Mouse (Mus musculus) heart, postnatal 0 days (tissue): Measurements from ENCODE around the gene Ncor2. TPM values are rescaled to one million over a fixed set of nuclear protein-coding genes. Genes with fewer than 3 reads are reported as not detected.

ENCODE experiments used
- ATAC-seq: fragments of 200-750 bp; cut with Nextera tagmentation; 2 replicates; pipeline ENCODE4 v1.8.0; 2017; ENCODE audit warnings: low read depth, moderate number of reproducible peaks, moderate library complexity; ENCODE audit not compliant: insufficient read depth
- DNase-seq: peaks from one replicate; pipeline ENCODE4 v3.0.0-alpha.2; 2016; ENCODE audit warnings: low spot score
- H3K27ac ChIP-seq: fragments of 300-500 bp; sonication (generic); 2 replicates; pipeline ENCODE4 v1.5.1; 2014; ENCODE audit warnings: low read depth, mild to moderate bottlenecking
- H3K27me3 ChIP-seq: fragments of 300-500 bp; sonication (generic); 2 replicates; pipeline ENCODE4 v1.6.1; 2014; ENCODE audit warnings: low read length, mixed read lengths; ENCODE audit not compliant: control insufficient read depth, insufficient read depth
- H3K36me3 ChIP-seq: fragments of 300-500 bp; sonication (generic); replicated peaks from 2 replicates; pipeline ENCODE4 v1.6.1; 2014; ENCODE audit warnings: low read length, mixed read lengths; ENCODE audit not compliant: control insufficient read depth, insufficient read depth
- H3K4me1 ChIP-seq: fragments of 300-500 bp; sonication (generic); 2 replicates; pipeline ENCODE4 v1.6.1; 2014; ENCODE audit warnings: antibody characterized with exemption; ENCODE audit not compliant: control insufficient read depth, insufficient read depth
- H3K4me2 ChIP-seq: fragments of 300-500 bp; sonication (generic); 2 replicates; pipeline ENCODE4 v1.6.1; 2014; ENCODE audit warnings: low read depth, mild to moderate bottlenecking, low read length, moderate library complexity
- H3K4me3 ChIP-seq: fragments of 300-500 bp; sonication (generic); 2 replicates; pipeline ENCODE4 v1.5.1; 2014; ENCODE audit warnings: low read depth, low read length
- H3K9ac ChIP-seq: fragments of 300-500 bp; sonication (generic); replicated peaks from 2 replicates; pipeline ENCODE4 v1.6.1; 2014; ENCODE audit warnings: low read depth, low read length, mixed read lengths
- H3K9me3 ChIP-seq: fragments of 300-500 bp; sonication (generic); replicated peaks from 2 replicates; pipeline ENCODE4 v1.6.1; 2016; ENCODE audit warnings: low read length; ENCODE audit not compliant: control insufficient read depth
- CTCF ChIP-seq: IDR thresholded peaks from 2 replicates; pipeline ENCODE4 v1.5.1; 2016; ENCODE audit warnings: antibody characterized with exemption, control low read depth, low read depth
- EP300 ChIP-seq: IDR thresholded peaks from 2 replicates; pipeline ENCODE4 v1.6.1; 2016; ENCODE audit warnings: antibody characterized with exemption, low read depth
- WGBS: fragments of 180-500 bp; shearing (Covaris S2); extraction: QIAGEN DNeasy Blood & Tissue Kit; methylation state at CpG from one replicate; pipeline ENCODE4 v1.1.7; 2014; 5-methylcytosine and 5-hydroxymethylcytosine counted together
- polyA plus RNA-seq: library from polyadenylated mRNA; unstranded; fragments of >200 nt; fragmentation: Nextera tagmentation; extraction: Ambion mirVana; gene quantifications from 2 replicates; pipeline ENCODE4 v1.2.1, GENCODE M21; 2015
- total RNA-seq: library from RNA; depleted of rRNA; stranded (reverse); fragments of >200 nt; gene quantifications from 2 replicates; pipeline ENCODE4 v1.2.3, GENCODE M21; 2014; ENCODE audit warnings: low replicate concordance

Gene Ncor2
- total and polyA plus RNA-seq, 2 experiments from 2014 or later = 15.5 to 73.8 TPM

GRCm38 (mm10) chr5:125132566-125133260 is 46.3 kb downstream of the Ncor2 start:
- WGBS = 94% methylated on average over 13 of the region's 13 CpGs
- H3K4me1 ChIP-seq = peaks cover 63% of the 10 kb centered on the region
- H3K27ac ChIP-seq = no peak overlapping the region
- no peak overlapping the region for H3K4me2 ChIP-seq
- ATAC-seq = no peak
- TF ChIP-seq EP300 (no peak), CTCF (no peak)
- H3K36me3 ChIP-seq = no peaks in the 10 kb centered on the region
- no peak for DNase-seq
- H3K9ac ChIP-seq = no peak overlapping the region
- H3K27me3 ChIP-seq = no peaks in the 10 kb centered on the region
- no peak overlapping the region for H3K4me3 ChIP-seq
- H3K9me3 ChIP-seq = no peaks in the 10 kb centered on the region

GRCm38 (mm10) chr5:125132069-125132468 is 47.0 kb downstream of the Ncor2 start:
- no peak for ATAC-seq
- TF ChIP-seq EP300 (no peak), CTCF (no peak)
- Histone ChIP-seq H3K27ac (no peak overlapping the region), H3K9me3 (no peaks in the 10 kb centered on the region), H3K4me1 (peaks cover 60% of the 10 kb centered on the region), H3K4me2 (no peak overlapping the region), H3K9ac (no peak overlapping the region), H3K27me3 (no peaks in the 10 kb centered on the region), H3K4me3 (no peak overlapping the region), H3K36me3 (no peaks in the 10 kb centered on the region)
- WGBS = 96% methylated on average over 2 of the region's 2 CpGs
- no peak for DNase-seq

GRCm38 (mm10) chr5:125130406-125130805 is 48.6 kb downstream of the Ncor2 start:
- Histone ChIP-seq H3K27me3 (no peaks in the 10 kb centered on the region), H3K4me1 (peaks cover 62% of the 10 kb centered on the region), H3K27ac (no peak overlapping the region), H3K4me3 (no peak overlapping the region), H3K36me3 (no peaks in the 10 kb centered on the region), H3K9ac (no peak overlapping the region), H3K9me3 (no peaks in the 10 kb centered on the region), H3K4me2 (no peak overlapping the region)
- DNase-seq (no peak), ATAC-seq (no peak)
- TF ChIP-seq CTCF (no peak), EP300 (no peak)
- 83% methylated on average over 3 of the region's 3 CpGs for WGBS

GRCm38 (mm10) chr5:125128939-125129385 is 50.1 kb downstream of the Ncor2 start:
- no peak for ATAC-seq
- WGBS = 73% methylated on average over 14 of the region's 14 CpGs
- H3K9ac ChIP-seq = no peak overlapping the region

GRCm38 (mm10) chr5:125127920-125128319 is 51.1 kb downstream of the Ncor2 start:
- ATAC-seq (no peak), DNase-seq (no peak)
- peaks cover 50% of the 10 kb centered on the region for H3K4me1 ChIP-seq
- no peaks in the 10 kb centered on the region for H3K27me3 ChIP-seq
- WGBS = 80% methylated on average over 1 of the region's 1 CpGs
- peaks cover 13% of the 10 kb centered on the region; the same call in 1 of the 2 replicates for H3K36me3 ChIP-seq
- H3K9me3 ChIP-seq = no peaks in the 10 kb centered on the region
- no peak overlapping the region for H3K4me3 ChIP-seq
- TF ChIP-seq CTCF (no peak), EP300 (no peak)
- no peak overlapping the region for H3K9ac ChIP-seq
- no peak overlapping the region for H3K27ac ChIP-seq
- no peak overlapping the region for H3K4me2 ChIP-seq

More at GRCm38 (mm10) chr5:125128939-125129385, 50.1 kb downstream of the Ncor2 start:
- peaks cover 57% of the 10 kb centered on the region for H3K4me1 ChIP-seq
- peaks cover 8% of the 10 kb centered on the region; the same call in 1 of the 2 replicates for H3K36me3 ChIP-seq
- no peak for TF ChIP-seq CTCF
- no peak for TF ChIP-seq EP300
- H3K4me3 ChIP-seq = no peak overlapping the region
- no peaks in the 10 kb centered on the region for H3K27me3 ChIP-seq
- no peak for DNase-seq
- no peak overlapping the region for H3K4me2 ChIP-seq
- no peak overlapping the region for H3K27ac ChIP-seq
- H3K9me3 ChIP-seq = no peaks in the 10 kb centered on the region
